Mouse (Mus musculus) urinary bladder, postnatal 25 days (tissue): ENCODE results near the gene Ap4s1.
A peak's percentile ranks its signal among the peaks of the same experiment; 100 is the strongest.
"Not testable (repeated sequence)": the region's sequence is repeated elsewhere in the genome, so short reads cannot be mapped to it uniquely, and the experiment has no call there.

Source experiments
- DNase-seq: peaks from one replicate; pipeline ENCODE4 v3.0.0; 2022; ENCODE audit warnings: low spot score

Ap4s1 gene

DNA sequence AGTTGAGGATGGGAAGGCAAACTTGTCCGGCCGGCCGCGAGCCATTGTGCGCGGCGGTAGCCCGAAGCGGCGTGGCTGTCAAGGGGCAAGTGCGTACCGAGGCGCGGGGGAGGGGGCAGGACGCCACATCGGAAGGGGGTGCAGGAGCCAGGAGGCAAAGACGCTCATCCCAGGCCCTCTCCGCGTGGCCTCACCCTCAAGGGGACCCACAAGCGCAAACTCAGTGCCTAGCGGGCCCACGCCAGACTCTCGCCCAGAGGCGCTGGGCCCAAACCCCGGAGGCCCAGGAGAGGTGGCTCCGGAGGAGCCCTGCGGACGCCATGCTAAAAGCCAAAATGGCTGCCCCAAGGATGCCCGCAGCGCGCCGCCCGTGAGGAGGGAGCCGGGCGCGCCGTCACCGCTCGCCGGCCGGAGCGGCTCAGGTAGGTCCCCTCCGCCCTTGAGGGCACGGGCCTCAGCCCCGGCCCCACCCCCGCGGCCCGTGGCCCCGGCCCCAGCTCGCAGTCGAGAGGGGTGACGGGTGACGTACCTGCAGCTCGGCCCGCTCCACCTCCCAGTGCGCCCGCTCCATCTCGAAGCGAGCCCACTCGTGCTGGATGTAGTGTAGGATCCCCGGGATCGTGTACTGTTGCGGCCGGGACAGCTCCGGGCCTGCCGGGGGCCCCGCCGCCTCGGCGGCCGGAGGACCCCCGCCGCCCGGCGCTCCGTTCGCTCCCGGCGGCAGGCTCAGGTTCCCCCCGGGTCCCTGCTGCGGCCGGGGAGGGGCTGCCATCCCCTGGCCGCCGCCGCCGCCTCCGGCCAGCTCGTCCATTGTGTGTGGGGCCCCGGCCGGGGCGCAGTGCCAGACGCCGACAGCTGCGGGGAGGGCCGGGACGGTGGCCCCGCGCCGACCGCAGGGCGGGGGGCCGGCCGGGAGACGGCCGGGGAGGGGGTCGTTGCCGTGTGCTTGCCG, at the start of gene Ap4s1:
Gene Ap4s1 (plus strand): TSS at position 141 of the 952 bp plus-strand sequence.
- DNase-seq, result peak; percentile 65

DNA sequence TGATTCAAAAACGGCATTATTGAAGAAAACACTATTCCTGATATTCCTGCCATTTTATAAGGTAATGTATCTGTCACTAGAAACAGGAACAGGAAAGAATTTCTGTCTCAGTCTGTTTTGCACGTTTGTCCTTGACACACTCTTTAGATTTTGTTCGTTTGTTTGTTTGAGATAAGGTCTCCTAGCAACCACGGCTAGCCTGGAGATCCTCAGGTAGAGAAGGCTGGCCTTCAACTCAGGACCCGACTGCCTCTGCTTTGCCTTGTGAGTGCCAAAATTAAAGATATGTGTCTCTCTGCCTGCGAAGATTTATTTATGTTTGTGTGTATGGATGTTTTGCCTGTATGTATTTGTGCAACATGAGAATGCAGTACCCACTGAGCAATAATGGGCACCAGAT, 49.0 kb upstream of the Ap4s1 start:
- no peak for DNase-seq

DNA sequence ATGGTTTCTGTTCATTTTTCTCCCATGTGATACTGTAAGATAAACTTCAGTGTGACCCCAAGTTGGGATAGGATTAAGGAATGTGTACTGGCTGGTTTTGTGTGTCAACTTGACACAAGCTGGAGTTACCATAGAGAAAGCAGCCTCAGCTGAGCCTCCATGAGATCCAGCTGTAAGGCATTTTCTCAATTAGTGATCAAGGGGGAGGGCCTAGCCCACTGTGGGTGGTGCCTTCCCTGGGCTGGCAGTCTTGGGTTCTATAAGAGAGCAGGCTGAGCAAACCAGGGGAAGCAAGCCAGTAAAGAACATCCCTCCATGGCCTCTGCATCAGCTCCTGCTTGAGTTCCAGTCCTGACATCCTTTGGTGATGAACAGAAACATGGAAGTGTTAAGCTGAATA, 41.4 kb upstream of the Ap4s1 start:
- DNase-seq, result not testable (repeated sequence)

DNA sequence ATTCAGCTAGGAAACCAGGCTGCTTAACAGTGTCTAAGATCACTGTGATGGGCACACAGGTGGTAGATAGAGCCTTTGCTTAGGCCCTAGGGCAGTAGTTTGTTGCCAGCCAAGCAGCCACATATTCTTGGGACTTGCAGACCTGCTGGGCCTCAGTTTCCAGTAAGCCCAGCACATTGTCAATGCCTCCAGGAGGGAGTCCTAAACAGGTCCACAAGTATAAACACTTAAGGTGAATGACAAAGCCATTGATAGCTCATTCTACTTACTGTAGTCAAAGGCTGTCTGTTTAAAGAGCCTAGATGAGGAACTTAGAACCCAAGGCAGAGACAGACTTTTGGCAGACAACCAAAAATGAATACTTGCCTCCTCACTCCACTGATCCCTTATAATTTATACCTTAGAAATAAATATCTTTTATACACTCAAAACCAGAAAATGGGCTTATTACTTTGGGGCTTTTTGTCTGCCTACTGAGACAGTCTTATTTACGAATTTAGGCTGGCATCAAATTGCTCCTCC, 34.8 kb upstream of the Ap4s1 start:
- DNase-seq, result no peak

DNA sequence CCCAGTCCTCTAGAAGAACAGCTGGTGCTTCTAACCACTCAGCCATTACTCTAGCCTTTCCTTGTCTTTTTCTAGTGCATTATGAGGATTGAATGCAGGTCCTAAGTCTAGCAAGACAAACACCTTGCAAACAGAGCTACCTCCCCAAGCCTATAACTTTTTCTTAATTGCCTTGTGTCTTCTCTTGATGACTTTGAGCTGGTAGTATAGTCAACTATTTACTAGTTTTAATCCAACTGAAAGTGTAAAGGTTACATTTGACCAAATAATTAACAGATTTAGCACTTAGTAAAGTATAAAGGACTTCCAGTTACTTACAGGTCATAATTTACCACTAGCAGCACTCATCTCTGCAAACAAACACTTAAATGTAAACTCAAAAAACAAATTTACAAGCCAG, 27.8 kb upstream of the Ap4s1 start:
- no peak for DNase-seq

DNA sequence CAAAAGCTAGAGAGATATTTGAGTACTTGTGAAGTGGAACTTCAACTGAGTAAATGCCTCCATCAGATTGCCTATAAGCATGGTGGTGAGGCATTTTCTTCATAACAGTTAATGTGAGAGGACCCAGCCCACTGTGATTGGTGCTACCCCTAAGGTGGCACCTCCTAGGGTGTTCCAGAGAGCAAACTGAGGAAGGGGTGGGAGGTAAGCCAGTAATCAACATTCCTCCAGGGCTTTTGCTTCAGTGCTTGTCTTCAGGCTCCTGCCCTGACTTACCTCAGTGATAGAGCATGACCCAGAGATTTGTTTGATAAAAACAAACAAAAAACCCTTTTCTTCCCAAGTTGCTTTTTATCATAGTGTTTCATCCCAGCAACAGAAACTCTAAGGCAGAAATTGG, 26.9 kb upstream of the Ap4s1 start:
- no peak for DNase-seq

DNA sequence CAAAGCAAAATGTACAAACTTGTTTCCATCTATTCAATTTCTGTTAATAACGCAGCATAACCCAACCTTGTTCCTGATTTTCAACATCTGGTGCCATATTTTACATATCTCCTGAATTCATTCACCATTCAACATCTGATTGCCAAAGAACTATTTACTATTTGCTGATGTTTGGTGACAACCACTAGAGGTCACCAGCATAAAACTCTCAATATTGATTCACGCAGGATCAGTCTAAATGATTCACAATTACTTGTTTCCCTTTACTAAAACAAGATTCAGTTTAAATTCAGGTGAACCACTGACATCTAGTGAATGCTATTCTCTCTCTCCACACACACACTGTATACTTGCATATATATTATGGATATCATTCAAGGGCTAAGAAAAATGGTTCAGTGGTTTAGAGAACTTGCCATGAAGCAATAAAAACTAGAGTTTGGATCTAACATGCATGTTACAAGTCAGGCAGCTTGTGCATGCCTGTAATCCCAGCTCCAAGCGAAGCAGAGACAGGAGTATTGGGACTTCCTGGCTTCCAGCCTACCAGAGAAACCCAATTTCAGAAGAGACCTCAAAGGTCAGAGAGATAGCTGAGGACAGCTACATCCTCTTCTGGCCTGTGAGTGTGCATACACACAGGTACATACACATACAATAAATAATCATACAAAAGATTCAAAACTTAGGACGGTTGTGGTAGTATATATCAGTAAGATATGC, 24.0 kb upstream of the Ap4s1 start:
- DNase-seq, result no peak

DNA sequence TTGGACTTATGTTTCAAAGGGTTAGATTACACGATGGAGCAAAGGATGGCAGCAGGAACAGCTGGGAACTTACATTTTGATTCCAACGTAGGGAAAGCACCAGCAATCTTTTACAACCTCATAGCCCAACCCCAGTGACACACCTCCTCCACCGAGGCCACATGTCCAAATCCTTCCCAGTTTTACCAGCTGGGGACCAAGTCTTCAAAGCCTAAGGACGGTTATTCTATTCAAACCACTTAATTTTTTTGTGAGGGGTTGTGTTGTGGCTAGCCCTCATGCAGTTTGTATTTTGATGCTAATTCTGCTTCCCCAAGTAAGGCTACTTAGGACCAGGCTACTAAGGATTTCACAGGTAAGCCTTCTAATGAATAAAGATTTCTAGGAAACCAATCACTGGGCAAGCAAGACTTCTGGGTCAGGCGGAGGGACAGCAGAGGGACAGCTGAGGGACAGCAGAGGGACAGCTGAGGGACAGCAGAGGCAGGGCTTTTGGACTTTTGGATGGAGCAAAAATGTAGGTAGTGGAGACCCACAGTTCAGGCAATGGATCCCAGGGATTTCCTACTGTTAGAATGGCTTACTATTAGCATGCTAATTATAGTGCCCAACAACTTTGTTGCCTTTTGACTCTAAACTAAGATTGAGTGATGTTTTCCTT, 19.5 kb upstream of the Ap4s1 start:
- DNase-seq, result no peak

DNA sequence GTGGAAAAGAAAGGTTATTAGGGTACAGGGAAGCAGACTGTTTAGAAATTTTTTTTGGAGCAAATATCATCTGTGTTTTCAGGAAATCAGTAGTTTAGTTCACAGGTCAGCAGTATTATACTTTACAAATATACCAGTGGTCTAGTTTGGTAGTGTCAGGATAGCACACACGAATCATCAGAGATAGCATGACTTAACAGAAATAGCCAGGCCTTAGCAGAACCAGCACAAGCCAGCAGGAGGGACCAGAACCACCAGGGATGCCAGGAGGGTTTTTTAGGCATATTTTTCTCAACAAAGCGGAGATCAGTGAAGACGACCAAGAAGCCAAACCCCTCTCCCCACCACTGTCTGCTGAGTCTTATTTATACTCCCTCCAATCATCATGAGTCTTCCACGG, 17.6 kb upstream of the Ap4s1 start:
- no peak for DNase-seq

DNA sequence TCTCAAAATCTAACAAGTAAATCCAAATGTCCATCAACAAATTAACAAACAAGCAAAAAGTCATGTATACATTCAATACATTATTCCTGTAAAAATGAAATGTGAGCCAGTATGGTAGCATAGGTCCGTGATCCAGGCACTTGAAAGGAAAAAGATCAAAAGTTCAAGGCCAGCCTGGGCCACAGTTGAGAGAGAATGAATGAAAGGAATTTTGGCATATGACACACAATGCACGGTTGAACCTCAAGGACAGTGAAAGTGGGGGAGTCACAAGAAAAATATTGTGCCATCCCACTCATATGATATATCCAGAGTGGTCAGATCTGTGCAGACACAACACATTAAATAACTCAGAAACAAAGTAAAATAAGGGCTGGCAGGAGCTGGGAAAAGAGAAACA, 14.4 kb upstream of the Ap4s1 start:
- DNase-seq, result no peak

DNA sequence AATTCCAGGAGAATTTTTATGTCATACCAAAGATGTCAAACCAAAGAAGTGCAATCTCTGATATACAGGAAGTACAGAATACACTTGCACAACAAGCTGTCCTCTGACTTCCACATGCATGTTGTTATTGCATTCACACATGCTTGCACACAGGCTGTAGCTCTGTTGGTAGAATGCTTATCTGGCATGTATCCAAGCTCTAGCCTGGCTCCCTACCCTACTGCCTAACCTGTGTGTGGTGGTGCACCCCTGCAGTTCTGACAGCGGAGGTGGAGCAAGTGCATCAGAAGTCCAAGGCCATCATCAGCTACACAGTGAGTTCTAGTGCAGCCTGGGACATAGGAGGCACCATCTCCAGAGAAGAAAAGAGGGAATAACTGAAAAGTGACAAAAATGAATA, 12.0 kb upstream of the Ap4s1 start:
- DNase-seq, result no peak

DNA sequence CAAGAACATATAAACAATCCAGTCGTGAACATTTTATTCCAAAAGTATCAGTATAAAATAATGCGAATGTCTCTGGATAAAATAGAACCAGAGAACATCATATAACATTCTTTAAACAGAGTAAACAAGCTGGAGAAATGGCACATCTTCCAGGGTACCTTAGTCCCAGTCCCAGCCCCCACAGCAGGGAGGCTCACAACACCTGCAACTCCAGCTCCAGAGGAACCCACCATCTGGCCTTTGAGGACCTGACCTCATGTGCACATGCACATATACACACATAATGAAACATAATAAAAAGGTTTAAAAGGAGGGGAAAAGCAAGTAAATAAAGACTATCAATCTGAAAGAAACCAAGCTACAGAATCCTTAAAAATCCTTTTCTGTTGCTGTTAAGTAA, 2.3 kb upstream of the Ap4s1 start:
- no peak for DNase-seq

DNA sequence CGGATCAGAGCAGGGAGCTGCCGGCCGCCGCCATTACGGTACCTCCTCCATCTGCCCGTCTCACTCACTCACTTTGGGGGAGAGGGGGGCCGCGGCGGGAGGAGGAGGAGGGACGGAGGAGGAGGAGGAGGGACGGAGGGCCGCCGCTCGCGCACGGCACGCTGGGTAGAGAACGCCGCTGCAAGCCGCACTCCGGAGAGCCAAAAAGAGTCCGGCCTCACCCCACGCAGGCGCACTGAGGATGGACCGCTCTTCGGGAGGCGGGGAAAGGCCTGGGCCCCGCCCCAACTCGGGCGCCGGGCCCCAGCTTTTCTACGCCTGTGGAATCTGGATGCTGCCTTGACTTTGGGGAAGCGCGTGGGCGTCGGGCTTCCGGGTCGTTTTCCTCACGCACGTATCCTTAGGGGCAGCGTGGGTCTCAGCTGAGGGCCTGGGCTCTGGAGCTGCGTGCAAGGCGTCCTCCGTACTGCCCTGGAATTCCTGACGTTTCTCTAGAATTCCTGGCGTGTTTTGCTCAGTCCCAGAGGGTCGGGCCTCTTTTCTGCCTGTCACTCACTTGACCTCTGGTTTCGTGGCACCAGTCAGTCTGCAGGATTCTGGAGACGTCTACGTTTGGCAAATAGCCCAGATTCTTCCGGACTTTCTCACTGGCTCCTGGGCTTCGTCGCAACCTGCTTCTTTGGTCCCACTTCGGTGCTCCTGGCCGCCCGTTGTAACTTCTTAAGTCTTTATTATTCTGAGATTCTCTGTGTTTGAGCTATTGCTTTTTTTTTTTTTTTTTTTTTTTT, 1.2 kb downstream of the Ap4s1 start, which contains the start of gene Strn3:
Gene Strn3 (minus strand): TSS at position 53 of the 788 bp plus-strand sequence.
- peak; percentile 90 for DNase-seq

DNA sequence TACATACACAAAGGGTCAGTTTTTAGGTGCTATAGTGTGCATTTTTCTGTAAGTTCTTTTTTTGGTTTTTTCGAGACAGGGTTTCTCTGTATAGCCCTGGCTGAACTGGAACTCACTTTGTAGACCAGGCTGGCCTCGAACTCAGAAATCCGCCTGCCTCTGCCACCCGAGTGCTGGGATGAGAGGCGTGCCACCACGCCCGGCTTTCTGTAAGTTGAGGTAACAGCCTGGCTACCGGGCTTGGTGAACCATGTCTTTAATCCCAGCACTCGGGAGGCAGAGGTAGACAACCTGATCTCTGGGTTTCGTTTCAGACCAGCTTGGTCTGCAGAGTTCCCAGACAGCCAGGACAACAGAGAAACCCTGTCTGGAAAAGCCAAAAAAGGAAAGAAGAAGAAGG, 2.0 kb downstream of the Ap4s1 start:
- not testable (repeated sequence) for DNase-seq

DNA sequence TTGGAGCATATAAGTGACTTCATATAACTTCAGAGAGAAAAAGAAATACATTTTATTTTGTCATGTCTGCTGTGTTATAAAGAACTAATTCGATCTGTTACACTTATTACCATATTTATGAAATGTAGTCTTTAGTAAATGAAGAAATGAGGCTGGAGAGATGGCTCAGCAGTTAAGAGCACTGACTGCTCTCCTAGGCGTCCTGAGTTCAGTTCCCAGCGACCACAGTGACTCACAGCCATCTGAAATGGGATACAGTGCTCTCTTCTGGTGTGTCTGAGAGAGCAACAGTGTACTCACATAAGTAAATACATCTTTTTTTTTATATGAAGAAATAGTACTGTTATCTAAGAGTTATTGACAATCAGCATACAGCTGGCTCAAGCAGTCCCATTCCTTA, 2.6 kb downstream of the Ap4s1 start:
- DNase-seq, result no peak

DNA sequence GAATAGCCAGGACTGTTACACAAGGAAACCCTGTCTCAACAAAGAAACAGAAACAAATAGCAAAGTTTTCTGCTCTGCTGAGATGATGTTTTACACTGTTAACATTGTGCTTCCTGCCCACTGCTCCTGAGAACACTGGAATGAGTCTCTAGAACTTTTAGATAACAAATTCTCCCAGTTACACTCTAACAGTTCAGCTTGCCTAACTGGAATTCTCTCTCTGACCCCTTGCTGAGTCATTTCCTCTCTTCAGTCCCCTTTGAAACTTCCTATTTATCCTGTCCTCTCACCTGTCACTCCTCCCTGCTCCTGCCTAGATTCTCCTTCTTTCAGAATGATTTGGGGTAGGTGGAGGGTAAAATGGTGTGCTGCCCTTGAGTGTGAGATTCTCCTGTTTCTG, 3.3 kb downstream of the Ap4s1 start:
- no peak for DNase-seq

DNA sequence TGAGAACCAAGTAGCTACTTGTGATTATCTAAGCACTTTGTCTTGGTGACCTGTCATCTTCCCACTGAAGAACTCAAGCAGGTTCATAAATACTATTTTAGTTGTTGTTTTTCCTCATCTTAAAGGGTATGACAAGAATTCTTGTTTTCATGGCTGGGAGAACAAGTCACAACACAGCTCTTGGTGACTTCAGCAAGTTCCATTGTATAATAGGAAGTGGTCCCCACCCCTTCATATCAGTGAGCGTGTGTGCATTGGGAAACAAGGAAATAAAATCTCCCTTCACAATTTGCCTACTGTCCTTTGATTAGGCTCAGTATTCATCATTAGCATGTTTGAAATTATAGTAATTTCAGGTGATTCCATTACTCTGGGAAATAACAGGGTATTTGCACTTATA, 4.1 kb downstream of the Ap4s1 start:
- no peak for DNase-seq

DNA sequence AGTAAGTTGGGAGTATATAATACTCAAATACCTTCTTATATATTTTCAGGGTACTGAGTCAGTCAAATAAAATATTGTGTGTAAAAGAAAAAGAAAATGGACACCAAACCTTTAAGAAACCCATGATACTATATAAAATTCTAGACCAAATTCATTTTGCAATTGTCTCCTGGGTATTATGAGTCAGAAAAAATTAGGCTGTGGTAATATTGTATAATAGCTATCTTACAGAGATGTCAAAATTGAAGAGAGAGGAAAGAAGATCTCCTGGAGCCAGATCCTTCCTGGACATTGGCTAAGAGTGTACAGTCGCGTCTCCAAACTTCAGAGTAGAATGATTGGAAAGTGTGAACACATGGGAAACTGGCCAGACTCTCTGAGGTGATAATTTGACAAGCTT, 5.3 kb downstream of the Ap4s1 start:
- DNase-seq, result no peak

DNA sequence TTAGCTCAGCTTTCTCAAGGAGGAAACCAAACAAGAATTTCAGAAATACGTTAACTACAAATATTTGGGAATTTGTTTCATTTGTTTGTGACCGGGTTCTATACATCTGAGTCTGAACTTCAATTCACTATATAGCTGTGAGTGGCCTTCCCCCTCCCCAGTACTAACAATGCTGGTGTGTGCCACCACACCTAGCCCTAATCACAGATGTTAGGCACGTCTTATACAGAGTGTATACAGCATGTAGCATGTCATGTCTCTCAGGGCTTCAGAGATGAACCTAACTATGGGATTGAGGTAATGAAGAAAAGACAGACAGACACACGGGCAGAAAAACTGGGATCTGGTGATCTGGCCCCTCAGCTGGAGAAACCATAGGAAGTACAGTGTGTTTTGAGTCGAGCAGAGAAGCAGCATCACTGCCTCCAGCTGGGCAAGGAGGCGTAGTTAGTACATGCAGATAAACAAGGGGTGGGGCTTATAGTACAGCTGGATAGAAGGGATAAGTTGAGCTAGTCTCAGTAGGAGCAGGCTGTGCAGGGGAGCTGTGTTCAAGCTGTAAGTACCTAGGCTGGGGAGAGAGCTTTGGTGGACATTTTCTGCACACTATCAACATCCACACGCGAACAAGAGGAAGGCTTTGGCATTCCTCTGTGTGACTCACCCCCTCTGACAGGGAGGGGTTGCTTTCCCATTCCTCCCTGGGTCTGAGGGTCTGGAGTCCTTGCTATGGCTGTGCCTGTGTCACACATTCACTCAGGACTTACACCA, 9.0 kb downstream of the Ap4s1 start:
- no peak for DNase-seq

DNA sequence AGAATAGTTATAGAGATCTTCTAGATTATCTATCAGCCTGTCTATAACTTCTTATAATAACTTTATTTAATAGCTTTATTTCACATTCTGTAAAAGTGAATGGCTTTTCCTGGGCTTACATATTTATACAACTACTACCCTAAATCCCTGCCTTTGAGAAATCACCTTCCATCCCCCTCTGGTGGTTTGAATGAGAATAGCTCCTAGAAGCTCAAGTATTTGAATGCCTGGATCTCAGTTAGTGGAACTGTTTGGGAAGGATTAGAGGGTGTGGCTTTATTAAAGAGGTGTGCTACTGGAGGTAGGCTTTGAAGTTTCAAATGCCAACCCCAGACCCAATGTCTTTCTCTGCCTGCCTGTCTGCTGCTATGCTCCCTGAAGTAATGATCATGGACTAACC, 10.9 kb downstream of the Ap4s1 start:
- DNase-seq, result no peak

DNA sequence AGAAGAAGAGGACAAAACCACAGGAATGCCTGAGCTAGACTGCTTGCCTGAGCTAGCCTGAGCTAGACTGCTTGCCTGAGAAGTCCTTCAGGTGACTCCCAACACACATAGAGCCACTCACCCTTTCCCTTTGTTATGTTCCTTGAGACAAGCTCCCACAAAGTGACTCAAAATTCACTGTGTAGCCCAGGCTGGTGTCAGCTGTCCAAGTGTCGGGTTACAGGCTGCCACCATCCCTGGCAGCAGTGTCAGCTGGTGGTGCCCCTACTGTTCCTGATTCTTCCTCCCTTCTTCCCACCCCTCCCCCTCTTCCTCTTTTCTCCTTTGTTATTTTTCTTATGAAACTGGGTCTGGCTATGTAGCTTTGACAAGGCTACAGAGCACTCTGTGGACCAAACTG, 13.0 kb downstream of the Ap4s1 start:
- DNase-seq, result no peak
